Mouse (Mus musculus) ES-E14 (cell line): ENCODE data around the gene Ipo13.

Experiments
- HCFC1 ChIP-seq: IDR thresholded peaks from 2 replicates; pipeline ENCODE4 v1.6.1; 2012; ENCODE audit warnings: low read length, inconsistent platforms, borderline replicate concordance; ENCODE audit not compliant: insufficient read depth
- ZNF384 ChIP-seq: IDR thresholded peaks from 2 replicates; pipeline ENCODE4 v1.6.1; 2012; ENCODE audit warnings: low read depth, low read length, inconsistent platforms

DNA sequence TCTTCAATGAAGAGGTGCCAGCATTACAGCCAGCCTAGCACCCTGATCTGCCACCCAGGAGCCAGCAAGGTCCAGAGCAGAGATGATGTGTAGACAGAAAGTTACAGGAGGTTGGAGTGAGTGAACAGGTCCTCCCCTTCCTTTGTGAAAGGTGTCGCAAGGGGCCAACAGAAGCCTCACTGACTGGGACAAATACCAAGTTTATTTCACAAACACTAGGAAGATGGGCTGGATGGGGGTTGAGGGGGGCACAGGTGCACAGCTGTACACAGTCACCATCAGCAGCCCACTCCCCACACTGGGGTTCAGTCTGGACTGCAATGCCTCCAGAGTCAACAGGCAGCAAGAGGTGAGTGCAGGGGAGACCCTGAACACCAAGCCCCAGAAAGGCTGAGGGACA lies 30.7 kb downstream of the Ipo13 start:
- TF ChIP-seq HCFC1 = no peak
- no peak for TF ChIP-seq ZNF384
